In genomic region chr16:29761779-29762277, GRCm38 (mm10) we compare ENCODE assay signal across 8 mouse cellular contexts.
A peak's percentile ranks its signal among the peaks of the same experiment; 100 is the strongest.
DNase-seq lines count a peak whose midpoint lies in the region; ATAC-seq and TF ChIP-seq lines count a peak whose summit lies in the region.

No protein-coding gene starts in this region.

- peak; percentile 51 for DNase-seq in liver
- no peak for DNase-seq in liver, postnatal 0 days
- DNase-seq in embryonic facial prominence, embryonic 14.5 days (ENCODE audit: low spot score), result peak; percentile 95
- peak; percentile 69 for DNase-seq in lung, adult 18-20 months
- DNase-seq in testis, postnatal 10 days (ENCODE audit: low spot score), result peak; percentile 65
- no peak for DNase-seq in cerebellum, adult 18-20 months

- TF ChIP-seq CTCF in liver, postnatal 0 days (IDR thresholded peaks at IDR 0.05; ENCODE audit: low read depth), result no peak

- no peaks in the 10 kb centered on the region for H3K27me3 ChIP-seq in liver, postnatal 0 days (ENCODE audit: insufficient read depth, low read length)
- no peaks in the 10 kb centered on the region for H3K27me3 ChIP-seq in embryonic facial prominence, embryonic 14.5 days (replicated peaks; ENCODE audit: control insufficient read depth, insufficient read depth, low read length)
- H3K27me3 ChIP-seq in heart, embryonic 12.5 days (replicated peaks), result peaks cover 51% of the 10 kb centered on the region

- H3K27ac ChIP-seq in liver, postnatal 0 days (ENCODE audit: low read depth), result no peak overlapping the region
- H3K27ac ChIP-seq in embryonic facial prominence, embryonic 14.5 days (replicated peaks; ENCODE audit: low read depth, low read length), result peak overlapping the region; percentile 49
- no peak overlapping the region for H3K27ac ChIP-seq in heart, embryonic 12.5 days (ENCODE audit: poor library complexity, severe bottlenecking)

- no peak overlapping the region for H3K9ac ChIP-seq in liver, postnatal 0 days (replicated peaks)
- H3K9ac ChIP-seq in embryonic facial prominence, embryonic 14.5 days (ENCODE audit: low read depth, low read length), result no peak overlapping the region
- H3K9ac ChIP-seq in heart, embryonic 12.5 days, result no peak overlapping the region

- no peak for TF ChIP-seq EP300 in liver, postnatal 0 days (IDR thresholded peaks at IDR 0.05; ENCODE audit: low read depth)

- no peak overlapping the region for H3K4me3 ChIP-seq in liver, postnatal 0 days (ENCODE audit: low read depth, low read length)
- no peak overlapping the region for H3K4me3 ChIP-seq in embryonic facial prominence, embryonic 14.5 days (ENCODE audit: low read depth, low read length)
- H3K4me3 ChIP-seq in heart, embryonic 12.5 days, result no peak overlapping the region

- 0 out of 2 replicates have a peak, but pooled peaks cover 11% of the 10 kb centered on the region for H3K9me3 ChIP-seq in liver, postnatal 0 days (ENCODE audit: low read length)
- 0 out of 2 replicates have a peak, but pooled peaks cover 5% of the 10 kb centered on the region for H3K9me3 ChIP-seq in embryonic facial prominence, embryonic 14.5 days (ENCODE audit: control insufficient read depth, low read length)
- H3K9me3 ChIP-seq in heart, embryonic 12.5 days (replicated peaks), result peaks cover 11% of the 10 kb centered on the region; the same call in 1 of the 2 replicates

- H3K36me3 ChIP-seq in liver, postnatal 0 days (replicated peaks; ENCODE audit: insufficient read depth, low read length), result no peaks in the 10 kb centered on the region
- H3K36me3 ChIP-seq in embryonic facial prominence, embryonic 14.5 days (ENCODE audit: control insufficient read depth, insufficient read depth, low read length), result no peaks in the 10 kb centered on the region
- H3K36me3 ChIP-seq in heart, embryonic 12.5 days, result no peaks in the 10 kb centered on the region

- no peak overlapping the region for H3K4me2 ChIP-seq in liver, postnatal 0 days (ENCODE audit: low read depth, low read length)
- no peak overlapping the region for H3K4me2 ChIP-seq in embryonic facial prominence, embryonic 14.5 days (ENCODE audit: low read depth, low read length)
- H3K4me2 ChIP-seq in heart, embryonic 12.5 days, result no peak overlapping the region

- ATAC-seq in liver, postnatal 0 days, result no peak
- ATAC-seq in embryonic facial prominence, embryonic 14.5 days (ENCODE audit: low read depth), result peak; percentile 90
- peak; percentile 73 for ATAC-seq in heart, embryonic 12.5 days (ENCODE audit: insufficient number of reproducible peaks, low FRiP score)
- no peak for ATAC-seq in frontal cortex, adult (ENCODE audit: low TSS enrichment)

- H3K4me1 ChIP-seq in liver, postnatal 0 days (ENCODE audit: insufficient read depth), result peaks cover 3% of the 10 kb centered on the region; the same call in 1 of the 2 replicates
- H3K4me1 ChIP-seq in embryonic facial prominence, embryonic 14.5 days (ENCODE audit: control insufficient read depth, insufficient read depth, low read length), result peaks cover 37% of the 10 kb centered on the region
- H3K4me1 ChIP-seq in heart, embryonic 12.5 days (replicated peaks), result peaks cover 47% of the 10 kb centered on the region

- WGBS in liver, postnatal 0 days (ENCODE audit: insufficient replicate concordance), result 19% methylated on average over 6 of the region's 6 CpGs
- 13% methylated on average over 6 of the region's 6 CpGs for WGBS in embryonic facial prominence, embryonic 14.5 days
- WGBS in heart, embryonic 12.5 days, result 9% methylated on average over 6 of the region's 6 CpGs

Comparison
In these comparisons a context has a peak if more than half of its experiments do, and no peak if none do; other contexts are left out.
1. DNase-seq: peak in liver (single experiment), embryonic facial prominence, embryonic 14.5 days (single experiment), lung, adult 18-20 months (2 of 2) and testis, postnatal 10 days (single experiment); none in liver, postnatal 0 days (single experiment) and cerebellum, adult 18-20 months (0 of 2).
2. ATAC-seq: peak in embryonic facial prominence, embryonic 14.5 days (single experiment) and heart, embryonic 12.5 days (single experiment); none in liver, postnatal 0 days (single experiment) and frontal cortex, adult (single experiment).